Mouse (Mus musculus) gastrocnemius, adult 18-20 months (tissue): ENCODE data around the gene Cdx2. TPM values are rescaled to one million over a fixed set of nuclear protein-coding genes. Genes with fewer than 3 reads are reported as not detected.

Source experiments
- DNase-seq: peaks from one replicate; pipeline ENCODE4 v3.0.0; 2021; ENCODE audit warnings: low spot score
- microRNA-seq: library from miRNA; unstranded; fragments of <30 nt; microRNA quantifications from one replicate; pipeline ENCODE4 v1.2.0, GENCODE M21; 2021
- total RNA-seq, 2 experiments: library from RNA; stranded (reverse); gene quantifications; 2 replicates each; pipeline ENCODE4 v1.2.3; 2021

Gene Cdx2
- total RNA-seq, 2 experiments from 2014 or later: not detected

DNA sequence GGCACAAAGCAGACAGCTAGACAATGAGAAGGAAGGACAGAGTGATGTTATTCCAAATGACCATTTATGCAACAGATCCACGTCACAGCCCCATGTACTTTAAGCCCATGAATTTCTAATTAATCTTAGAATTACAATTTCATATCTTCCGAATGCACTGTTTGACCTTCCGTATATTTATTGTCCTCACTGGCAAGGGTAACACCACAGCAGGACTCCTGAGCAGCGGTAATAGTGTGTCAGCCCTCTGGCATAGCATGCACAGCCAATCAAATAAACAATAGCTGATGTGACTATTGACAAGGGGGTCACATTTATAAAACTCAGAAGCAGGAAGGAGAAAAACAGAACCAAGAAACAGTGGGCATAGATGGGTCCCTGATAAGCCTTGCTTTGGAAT is 46.3 kb downstream of the Cdx2 start:
- DNase-seq: no peak

DNA sequence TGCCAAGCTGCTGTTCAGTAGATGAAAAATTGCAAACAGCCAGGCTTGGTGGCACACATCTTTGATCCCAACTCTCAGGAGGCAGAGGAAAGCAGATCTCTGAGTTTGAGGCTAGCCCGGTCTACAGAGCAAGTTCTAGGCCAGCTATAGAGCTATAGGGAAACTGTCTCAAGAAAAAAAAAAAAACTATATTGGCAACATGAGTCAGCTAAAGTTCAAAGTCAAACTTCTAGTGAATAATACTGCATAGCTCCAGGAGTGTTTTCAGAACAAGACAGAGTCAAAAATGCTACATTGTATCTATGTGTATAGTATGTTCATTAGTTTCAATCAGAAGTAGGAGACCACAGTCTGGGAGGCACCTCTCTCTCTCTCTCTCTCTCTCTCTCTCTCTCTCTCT is 46.9 kb downstream of the Cdx2 start:
- no peak for DNase-seq

Small RNA genes within 50 kb of the gene (microRNA-seq; reads per million reads assigned to microRNA genes)
- not detected for gene Mir7k

Other genes starting within 250 kb of the Cdx2 start
- gene Lnx2, start 230.7 kb downstream of the Cdx2 start, total RNA-seq: 1 to 10 TPM; 2.2 to 2.5 TPM
- 10 to 100 TPM; 83.4 to 85.4 TPM for gene Polr1d, start 230.2 kb downstream of the Cdx2 start, total RNA-seq
- not detected for gene Gsx1, start 118.6 kb downstream of the Cdx2 start, total RNA-seq
- not detected for gene Pdx1, start 37.3 kb downstream of the Cdx2 start, total RNA-seq
- not detected for gene Urad, start 15.2 kb upstream of the Cdx2 start, total RNA-seq
- under 1 TPM; 0.07 TPM for gene Flt3, start 93.2 kb upstream of the Cdx2 start, total RNA-seq
- gene Pan3, start 122.9 kb upstream of the Cdx2 start, total RNA-seq: 10 to 100 TPM; 19.4 to 20.0 TPM